Mouse (Mus musculus) lung, adult 2 months (tissue): Measurements from ENCODE around the gene Hhat.

Experiments
- CTCF ChIP-seq: fragments of 200-500 bp; IDR thresholded peaks from 2 replicates; pipeline ENCODE4 v1.5.1; 2011; ENCODE audit warnings: mild to moderate bottlenecking, low read length, control low read depth; ENCODE audit not compliant: insufficient read depth
- POLR2A ChIP-seq: fragments of 200-500 bp; IDR thresholded peaks from 2 replicates; pipeline ENCODE4 v1.6.1; 2011; ENCODE audit warnings: low read depth, mild to moderate bottlenecking, control low read depth, low read length, borderline replicate concordance; ENCODE audit errors: extremely low read depth

- TF ChIP-seq CTCF: no peak
- no peak for TF ChIP-seq POLR2A
These were observed 167.5 kb downstream of the Hhat start for GRCm38 (mm10) chr1:192603556-192603955.
